Mouse (Mus musculus) ES-E14 (cell line): ENCODE measurements around the gene Pnmal1. TPM values are rescaled to one million over a fixed set of nuclear protein-coding genes. Genes with fewer than 3 reads are reported as not detected.

Source experiments
- DNase-seq: peaks from one replicate; pipeline ENCODE4 v3.0.0-alpha.2; 2013; ENCODE audit warnings: low read depth, low spot score
- H3K27ac ChIP-seq: 2 replicates; pipeline ENCODE4 v1.5.1; 2012; ENCODE audit warnings: low read depth, mild to moderate bottlenecking, low read length, moderate library complexity, mixed read lengths; ENCODE audit not compliant: poor library complexity, insufficient read depth, severe bottlenecking
- H3K36me3 ChIP-seq: 2 replicates; pipeline ENCODE4 v1.6.1; 2012; ENCODE audit warnings: mild to moderate bottlenecking, low read length, moderate library complexity, mixed read lengths; ENCODE audit not compliant: control insufficient read depth, poor library complexity, insufficient read depth, severe bottlenecking
- H3K4me1 ChIP-seq, 2 experiments: fragments of 150-350 bp in 1 of 2; sonication (generic) in 1 of 2; 2 replicates each; pipeline ENCODE4 v1.6.1; 2012; ENCODE audit warnings: low read length in 2 of 2, mild to moderate bottlenecking in 1 of 2, mixed read lengths in 1 of 2; ENCODE audit not compliant: control insufficient read depth in 2 of 2, insufficient read depth in 2 of 2, poor library complexity in 1 of 2
- H3K4me3 ChIP-seq, 2 experiments: fragments of 150-350 bp in 1 of 2; sonication (generic) in 1 of 2; 2 replicates each; pipeline ENCODE4 v1.5.1; 2012; ENCODE audit warnings: low read length in 2 of 2, low read depth in 1 of 2, mild to moderate bottlenecking in 1 of 2, mixed read lengths in 1 of 2; ENCODE audit not compliant: insufficient read depth in 1 of 2, poor library complexity in 1 of 2, severe bottlenecking in 1 of 2
- H3K9ac ChIP-seq: 2 replicates; pipeline ENCODE4 v1.6.1; 2012; ENCODE audit warnings: low read depth, mild to moderate bottlenecking, low read length, mixed read lengths; ENCODE audit not compliant: poor library complexity, insufficient read depth, severe bottlenecking
- H3K9me3 ChIP-seq: fragments of 150-350 bp; sonication (generic); 2 replicates; pipeline ENCODE4 v1.6.1; 2012; ENCODE audit warnings: low read depth, mild to moderate bottlenecking, low read length; ENCODE audit not compliant: control insufficient read depth, insufficient read depth
- CHD2 ChIP-seq: IDR thresholded peaks from 2 replicates; pipeline ENCODE4 v1.6.1; 2014; ENCODE audit warnings: mild to moderate bottlenecking, low read depth, low read length, inconsistent platforms
- HCFC1 ChIP-seq: IDR thresholded peaks from 2 replicates; pipeline ENCODE4 v1.6.1; 2012; ENCODE audit warnings: low read length, inconsistent platforms, borderline replicate concordance; ENCODE audit not compliant: insufficient read depth
- MAFK ChIP-seq: IDR thresholded peaks from 2 replicates; pipeline ENCODE4 v1.6.1; 2014; ENCODE audit warnings: mild to moderate bottlenecking, low read depth, low read length, inconsistent platforms; ENCODE audit not compliant: insufficient read depth
- ZC3H11A ChIP-seq: IDR thresholded peaks from 2 replicates; pipeline ENCODE4 v1.6.1; 2012; ENCODE audit warnings: low read depth, mild to moderate bottlenecking, inconsistent platforms, low read length, borderline replicate concordance
- ZNF384 ChIP-seq: IDR thresholded peaks from 2 replicates; pipeline ENCODE4 v1.6.1; 2012; ENCODE audit warnings: low read depth, low read length, inconsistent platforms
- in situ Hi-C, 2 experiments: fragments of 600-800 bp; cut with MboI; formaldehyde crosslinking; loops; one replicate each; pipeline ENCODE4 v1.15.1; 2025; ENCODE audit warnings: low sequenced_read_pairs in 2 of 2, inconsistent platforms in 1 of 2; ENCODE audit not compliant: unreplicated experiment in 2 of 2
- total RNA-seq: library from RNA; depleted of rRNA; stranded (reverse); fragments of 300-350 nt; gene quantifications from 2 replicates; pipeline ENCODE4 v1.2.3, GENCODE M21; 2012

Pnmal1 gene
- total RNA-seq, 1 experiment = 0.45 TPM

DNA sequence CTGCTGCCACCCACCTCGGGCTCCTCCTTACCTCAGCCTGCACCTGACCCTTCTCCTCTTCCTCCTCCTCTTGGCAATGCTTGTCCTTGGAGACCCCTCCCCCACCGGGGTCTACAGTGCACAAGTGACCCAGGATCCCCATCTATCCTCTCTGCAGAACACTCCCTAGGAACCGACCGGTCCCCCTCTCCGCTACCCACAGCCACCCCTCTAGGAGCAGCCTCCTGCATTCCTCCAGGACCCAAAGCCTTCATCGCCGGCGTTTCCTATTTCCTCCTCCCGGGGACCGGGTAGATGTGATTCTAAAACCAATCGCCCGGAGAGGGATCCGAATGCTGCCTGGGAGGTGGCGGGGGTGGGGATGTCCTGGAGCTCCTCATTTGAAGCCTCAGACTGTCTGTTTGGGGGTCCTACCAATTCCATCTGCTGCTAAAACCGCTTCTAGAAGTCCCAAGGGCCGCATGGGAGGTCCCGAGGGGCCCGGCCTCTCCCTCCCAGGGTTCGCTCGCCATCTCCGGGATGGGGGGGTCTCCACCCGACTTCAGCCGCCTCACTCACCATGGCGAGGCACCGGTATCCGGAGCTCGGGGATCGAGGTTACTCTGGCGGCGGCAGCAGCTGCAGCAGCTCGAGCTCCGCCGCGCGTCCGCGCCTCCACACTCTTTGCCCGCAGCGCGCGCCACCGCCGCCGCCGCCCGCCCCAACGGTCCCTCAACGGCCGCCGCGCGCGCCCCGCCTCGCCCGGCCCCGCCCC is 36.0 kb upstream of the Pnmal1 start:
- no peak for DNase-seq
- TF ChIP-seq ZC3H11A (no peak), HCFC1 (no peak), CHD2 (no peak), MAFK (no peak), ZNF384 (no peak)
- in situ Hi-C loops = loop anchor here in 1 of 2 experiments (25.0 kb wide), 1 partner anchor 111 kb away; the partner anchor contains the start of genes Fkrp and Strn4
- H3K4me3 ChIP-seq = peak overlapping the region; percentile 87 to 91
- H3K4me1 ChIP-seq = peaks cover 0 to 24% of the 10 kb centered on the region in 2 experiments; a peak in 1 of 4 replicates
- H3K36me3 ChIP-seq = peaks cover 21% of the 10 kb centered on the region
- no peaks in the 10 kb centered on the region for H3K9me3 ChIP-seq
- peak overlapping the region; percentile 84 for H3K27ac ChIP-seq
- H3K9ac ChIP-seq = peak overlapping the region; percentile 86

DNA sequence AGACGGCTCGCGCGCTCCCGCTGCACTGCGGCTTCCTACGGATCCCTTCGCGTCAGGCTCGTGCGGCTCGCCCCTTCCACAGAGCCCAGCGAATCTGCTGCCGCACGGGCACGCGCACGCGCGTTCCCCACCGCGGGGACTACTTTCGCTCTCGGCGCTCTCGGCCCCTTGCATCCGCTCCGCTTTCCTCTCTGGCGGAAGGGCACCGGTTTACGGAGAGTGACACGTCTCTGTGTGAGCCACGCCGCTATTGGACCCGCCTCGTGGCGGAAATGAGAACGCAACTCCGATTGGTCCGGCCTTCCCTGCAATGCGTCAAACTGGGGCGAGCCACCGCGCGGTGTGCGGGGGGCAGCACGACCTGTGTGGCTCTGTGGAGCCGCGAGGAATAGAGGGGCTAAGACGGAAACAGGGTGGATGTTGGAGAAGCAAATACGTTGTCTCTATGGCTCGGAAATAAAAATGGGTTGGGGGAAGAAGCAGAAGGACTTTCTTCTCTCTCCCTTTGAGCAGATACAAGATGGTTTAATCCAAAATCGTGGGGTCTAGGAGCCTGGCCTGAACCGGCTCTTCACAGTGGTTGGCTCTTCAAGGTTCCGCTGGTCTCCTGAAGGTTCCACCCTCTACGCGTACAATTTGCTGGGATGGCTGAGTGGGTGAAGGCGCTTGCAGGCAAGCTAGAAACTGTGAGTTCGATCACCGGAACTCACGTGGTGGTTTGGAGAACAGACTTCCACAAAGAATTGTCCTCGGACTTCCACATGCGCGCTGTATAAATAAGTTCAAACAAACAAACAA is 35.2 kb upstream of the Pnmal1 start, which contains the start of gene Calm3:
Calm3 (minus strand) TSS at position 78 of the 798 bp plus-strand sequence.
- peak; percentile 99 for DNase-seq
- Histone ChIP-seq H3K9ac (peak within 1 kb of the TSS; percentile 89), H3K4me3 (peak within 1 kb of the TSS; percentile 87 to 91), H3K4me1 (peaks cover 0 to 24% of the 10 kb centered on the region in 2 experiments; a peak in 1 of 4 replicates), H3K27ac (peak within 1 kb of the TSS; percentile 84), H3K36me3 (peaks cover 15% of the 10 kb centered on the region), H3K9me3 (no peaks in the 10 kb centered on the region)
- in situ Hi-C loops = loop anchor here in 1 of 2 experiments (25.0 kb wide), 1 partner anchor 112 kb away; the partner anchor contains the start of genes Fkrp and Strn4
- no peak for TF ChIP-seq MAFK
- TF ChIP-seq CHD2 = peak; percentile 79
- TF ChIP-seq HCFC1 = peak; percentile 67

DNA sequence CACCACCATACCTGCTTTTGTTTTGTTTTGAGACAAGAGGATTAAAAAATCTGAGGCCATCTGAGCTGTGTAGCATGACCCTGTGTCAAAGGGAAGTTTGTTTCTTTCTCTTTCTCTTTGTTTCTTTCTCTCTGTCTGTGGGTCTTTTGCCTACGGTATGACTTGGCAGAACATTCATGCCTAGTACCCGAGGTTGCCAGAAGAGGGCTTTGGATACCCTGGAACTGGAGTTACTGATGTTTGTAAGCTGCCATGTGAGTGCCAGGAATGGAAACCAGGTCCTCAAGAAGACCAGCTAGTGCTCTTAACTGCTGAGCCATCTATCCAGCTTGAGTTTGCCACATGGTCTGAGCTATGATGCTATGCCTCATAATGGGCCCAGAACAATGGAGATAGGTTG is 31.1 kb upstream of the Pnmal1 start:
- TF ChIP-seq HCFC1 (no peak), CHD2 (no peak), MAFK (no peak), ZC3H11A (no peak), ZNF384 (no peak)
- in situ Hi-C loops = no loop called here
- Histone ChIP-seq H3K4me3 (no peak overlapping the region), H3K27ac (no peak overlapping the region), H3K9me3 (no peaks in the 10 kb centered on the region), H3K9ac (no peak overlapping the region), H3K36me3 (no peaks in the 10 kb centered on the region), H3K4me1 (peaks cover 0 to 3% of the 10 kb centered on the region in 2 experiments; a peak in 1 of 4 replicates)
- no peak for DNase-seq

DNA sequence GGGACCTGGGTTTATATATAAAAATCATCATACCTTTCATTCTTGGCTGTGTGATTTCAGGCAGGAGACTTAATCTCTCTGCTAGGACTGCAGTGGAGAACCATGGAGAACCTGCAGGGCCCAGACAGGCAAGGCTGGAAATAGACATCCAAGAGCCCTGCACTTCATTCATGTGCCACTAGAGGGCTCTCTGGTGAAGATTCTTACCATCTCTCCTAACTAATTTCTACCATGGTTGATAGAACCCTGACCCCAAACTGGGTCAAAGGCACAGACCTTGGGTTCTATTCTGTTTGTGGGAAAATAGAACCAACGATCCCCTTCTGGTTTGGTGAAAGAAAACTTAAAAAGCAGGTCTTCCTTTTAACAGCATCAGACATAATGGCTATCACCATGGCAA is 28.6 kb upstream of the Pnmal1 start:
- H3K4me3 ChIP-seq = no peak overlapping the region
- DNase-seq = no peak
- no peaks in the 10 kb centered on the region for H3K9me3 ChIP-seq
- no peak overlapping the region for H3K9ac ChIP-seq
- in situ Hi-C loops = loop anchor here in 1 of 2 experiments (5.0 kb wide), 2 partner anchors 66 to 136 kb away; no protein-coding TSS in a partner anchor
- TF ChIP-seq HCFC1 (no peak), CHD2 (no peak), MAFK (no peak), ZNF384 (no peak), ZC3H11A (0 out of 2 replicates have a peak, but pooled peaks have one; percentile 0)
- H3K27ac ChIP-seq = no peak overlapping the region
- no peaks in the 10 kb centered on the region for H3K36me3 ChIP-seq
- H3K4me1 ChIP-seq = peaks cover 0 to 5% of the 10 kb centered on the region in 2 experiments; a peak in 2 of 4 replicates
